Mouse (Mus musculus) hindbrain, embryonic 15.5 days (tissue): ENCODE results near the gene Slc2a9. TPM values are rescaled to one million over a fixed set of nuclear protein-coding genes. Genes with fewer than 3 reads are reported as not detected.

Experiments
- ATAC-seq: fragments of 200-750 bp; cut with Nextera tagmentation; 2 replicates; pipeline ENCODE4 v1.8.0; 2017; ENCODE audit warnings: low read depth, moderate number of reproducible peaks, moderate TSS enrichment; ENCODE audit not compliant: low FRiP score
- H3K27ac ChIP-seq: fragments of 300-500 bp; sonication (generic); replicated peaks from 2 replicates; pipeline ENCODE4 v1.5.1; 2015; ENCODE audit warnings: mild to moderate bottlenecking, inconsistent platforms
- H3K27me3 ChIP-seq: fragments of 300-500 bp; sonication (generic); 2 replicates; pipeline ENCODE4 v1.6.1; 2015; ENCODE audit warnings: control low read depth, inconsistent platforms
- H3K36me3 ChIP-seq: fragments of 300-500 bp; sonication (generic); 2 replicates; pipeline ENCODE4 v1.6.1; 2015; ENCODE audit warnings: control low read depth, inconsistent platforms
- H3K4me1 ChIP-seq: fragments of 300-500 bp; sonication (generic); replicated peaks from 2 replicates; pipeline ENCODE4 v1.6.1; 2015; ENCODE audit warnings: control low read depth, inconsistent platforms
- H3K4me2 ChIP-seq: fragments of 300-500 bp; sonication (generic); 2 replicates; pipeline ENCODE4 v1.6.1; 2015; ENCODE audit warnings: moderate library complexity, mild to moderate bottlenecking, inconsistent platforms
- H3K4me3 ChIP-seq: fragments of 300-500 bp; sonication (generic); 2 replicates; pipeline ENCODE4 v1.5.1; 2015; ENCODE audit warnings: mild to moderate bottlenecking, inconsistent platforms
- H3K9ac ChIP-seq: fragments of 300-500 bp; sonication (generic); 2 replicates; pipeline ENCODE4 v1.6.1; 2015; ENCODE audit warnings: inconsistent platforms
- H3K9me3 ChIP-seq: fragments of 300-500 bp; sonication (generic); 2 replicates; pipeline ENCODE4 v1.6.1; 2016; ENCODE audit warnings: control low read depth, inconsistent platforms
- WGBS: fragments of 180-500 bp; shearing (Covaris S2); methylation state at CpG from one replicate; pipeline ENCODE4 v1.1.7; 2015; 5-methylcytosine and 5-hydroxymethylcytosine counted together
- polyA plus RNA-seq: library from polyadenylated mRNA; unstranded; fragments of >200 nt; fragmentation: Nextera tagmentation; extraction: Ambion mirVana; gene quantifications from 2 replicates; pipeline ENCODE4 v1.2.1, GENCODE M21; 2015

Slc2a9 gene
- polyA plus RNA-seq, 1 experiment from 2014 or later: 0.49 TPM

- 93% methylated on average over 7 of the region's 8 CpGs for WGBS
- H3K4me1 ChIP-seq: no peaks in the 10 kb centered on the region
These were observed 53.3 kb downstream of the Slc2a9 start for GRCm38 (mm10) chr5:38449607-38450006.

GRCm38 (mm10) chr5:38448121-38448520 is 54.8 kb downstream of the Slc2a9 start:
- H3K4me2 ChIP-seq: no peak overlapping the region
- H3K27ac ChIP-seq: no peak overlapping the region
- ATAC-seq: no peak
- no peaks in the 10 kb centered on the region for H3K27me3 ChIP-seq
- no peaks in the 10 kb centered on the region for H3K4me1 ChIP-seq
- no peak overlapping the region for H3K9ac ChIP-seq
- no peaks in the 10 kb centered on the region for H3K36me3 ChIP-seq
- no peaks in the 10 kb centered on the region for H3K9me3 ChIP-seq
- WGBS: 83% methylated on average over 3 of the region's 3 CpGs
- H3K4me3 ChIP-seq: no peak overlapping the region

More at GRCm38 (mm10) chr5:38449607-38450006, 53.3 kb downstream of the Slc2a9 start:
- Histone ChIP-seq H3K36me3 (no peaks in the 10 kb centered on the region), H3K4me2 (no peak overlapping the region), H3K9ac (no peak overlapping the region), H3K27me3 (no peaks in the 10 kb centered on the region), H3K9me3 (no peaks in the 10 kb centered on the region), H3K4me3 (no peak overlapping the region), H3K27ac (no peak overlapping the region)
- no peak for ATAC-seq

DNA sequence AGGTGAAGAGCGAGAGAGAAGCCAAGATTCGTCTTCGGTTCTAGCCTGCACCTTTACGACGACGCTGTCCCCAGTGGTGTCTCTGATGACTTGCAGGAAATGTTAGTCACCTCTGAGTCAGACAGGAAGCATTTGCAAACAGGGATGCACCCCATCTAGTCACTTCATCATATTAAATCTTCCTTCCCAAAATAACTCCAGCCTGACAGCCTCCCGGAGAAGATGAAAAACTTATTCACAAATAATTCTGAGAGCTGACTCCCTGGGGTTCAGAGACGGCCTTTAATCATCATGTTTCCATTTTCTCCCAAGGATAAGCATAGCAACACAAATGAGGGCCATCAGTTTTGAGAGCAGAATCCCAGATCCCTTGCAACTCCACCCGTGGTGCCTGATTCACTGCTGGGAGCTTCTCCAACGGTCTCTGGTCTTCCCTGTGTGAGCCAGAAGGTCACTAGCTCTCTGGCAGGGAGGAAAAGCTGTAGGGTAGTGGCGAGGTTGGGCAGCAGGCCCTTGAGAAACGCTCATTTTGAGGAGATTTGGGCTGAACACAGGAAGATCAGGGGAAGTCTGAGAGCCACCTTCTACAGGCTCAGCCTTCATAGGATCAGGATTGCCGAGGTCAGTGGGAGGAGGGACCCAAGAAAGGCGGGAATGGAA is 56.5 kb downstream of the Slc2a9 start:
- no peaks in the 10 kb centered on the region for H3K9me3 ChIP-seq
- no peak for ATAC-seq
- H3K4me2 ChIP-seq: no peak overlapping the region
- 0 out of 2 replicates have a peak overlapping the region, but pooled peaks have one; percentile 8 for H3K27ac ChIP-seq
- no peak overlapping the region for H3K4me3 ChIP-seq
- H3K4me1 ChIP-seq: no peaks in the 10 kb centered on the region; the same call in 1 of the 2 replicates
- H3K9ac ChIP-seq: no peak overlapping the region
- WGBS: 67% methylated on average over 14 of the region's 14 CpGs
- H3K36me3 ChIP-seq: no peaks in the 10 kb centered on the region
- no peaks in the 10 kb centered on the region for H3K27me3 ChIP-seq

- ATAC-seq: peak; percentile 11; the same call in 1 of the 2 replicates
These were observed 61.7 kb downstream of the Slc2a9 start for GRCm38 (mm10) chr5:38441088-38441839.

DNA sequence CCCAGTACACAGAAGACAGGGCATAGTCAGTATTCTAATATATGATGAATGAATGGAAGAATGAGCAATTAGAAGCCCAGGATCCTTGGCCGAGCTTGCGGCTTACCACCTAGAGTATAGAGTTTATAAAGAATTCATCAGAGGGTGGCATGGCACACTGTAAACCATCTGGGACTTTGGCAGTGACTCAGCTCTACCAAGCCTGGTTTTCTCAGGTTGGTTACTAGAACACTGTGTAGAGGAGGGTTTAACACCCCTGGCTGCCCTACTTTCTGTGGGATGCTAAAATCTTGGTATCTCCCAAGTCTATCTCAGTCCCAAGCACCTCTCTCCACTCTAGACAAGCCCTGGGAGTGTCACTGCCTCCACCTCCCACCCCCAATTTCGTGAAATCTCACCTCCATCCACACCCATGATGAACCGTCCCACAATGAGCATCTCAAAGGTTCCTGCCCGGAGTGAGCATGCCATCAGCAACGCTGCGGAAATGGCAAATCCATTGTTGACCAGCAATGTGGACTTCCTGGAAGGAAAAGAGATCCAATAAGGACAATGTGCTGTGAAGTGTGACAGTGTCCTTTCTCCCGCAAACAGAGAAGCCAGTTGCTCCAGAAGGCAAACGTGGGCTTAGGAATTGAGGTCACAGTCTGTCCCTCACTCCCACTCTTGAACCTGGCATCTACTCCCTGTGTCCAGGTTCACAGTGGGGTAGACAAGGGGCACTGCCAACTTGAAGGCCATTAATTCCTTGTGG is 62.5 kb downstream of the Slc2a9 start:
- no peak overlapping the region for H3K27ac ChIP-seq
- H3K9me3 ChIP-seq: no peaks in the 10 kb centered on the region
- no peaks in the 10 kb centered on the region for H3K36me3 ChIP-seq
- ATAC-seq: no peak
- H3K4me2 ChIP-seq: no peak overlapping the region
- no peaks in the 10 kb centered on the region for H3K27me3 ChIP-seq
- no peak overlapping the region for H3K4me3 ChIP-seq
- no peaks in the 10 kb centered on the region; the same call in 1 of the 2 replicates for H3K4me1 ChIP-seq
- no peak overlapping the region for H3K9ac ChIP-seq
- 83% methylated on average over 9 of the region's 9 CpGs for WGBS

More at GRCm38 (mm10) chr5:38441088-38441839, 61.7 kb downstream of the Slc2a9 start:
- Histone ChIP-seq H3K4me3 (no peak overlapping the region), H3K27me3 (no peaks in the 10 kb centered on the region), H3K9ac (no peak overlapping the region), H3K4me2 (no peak overlapping the region), H3K4me1 (no peaks in the 10 kb centered on the region; the same call in 1 of the 2 replicates), H3K27ac (no peak overlapping the region), H3K36me3 (no peaks in the 10 kb centered on the region), H3K9me3 (no peaks in the 10 kb centered on the region)
- 66% methylated on average over 10 of the region's 10 CpGs for WGBS

- no peak overlapping the region for H3K4me2 ChIP-seq
- no peak overlapping the region for H3K4me3 ChIP-seq
- no peak overlapping the region for H3K9ac ChIP-seq
- no peak overlapping the region for H3K27ac ChIP-seq
- no peaks in the 10 kb centered on the region; the same call in 1 of the 2 replicates for H3K4me1 ChIP-seq
- WGBS: 90% methylated on average over 11 of the region's 11 CpGs
- no peak for ATAC-seq
- H3K36me3 ChIP-seq: no peaks in the 10 kb centered on the region
- H3K9me3 ChIP-seq: no peaks in the 10 kb centered on the region
- H3K27me3 ChIP-seq: no peaks in the 10 kb centered on the region
These were observed 66.3 kb downstream of the Slc2a9 start for GRCm38 (mm10) chr5:38436681-38437080.

GRCm38 (mm10) chr5:38434875-38435274 is 68.1 kb downstream of the Slc2a9 start:
- Histone ChIP-seq H3K36me3 (no peaks in the 10 kb centered on the region), H3K4me3 (no peak overlapping the region), H3K27ac (no peak overlapping the region), H3K4me2 (no peak overlapping the region), H3K9me3 (no peaks in the 10 kb centered on the region), H3K9ac (no peak overlapping the region), H3K27me3 (no peaks in the 10 kb centered on the region), H3K4me1 (no peaks in the 10 kb centered on the region)
- WGBS: 75% methylated on average over 3 of the region's 3 CpGs
- 0 out of 2 replicates have a peak, but pooled peaks have one; percentile 23 for ATAC-seq

GRCm38 (mm10) chr5:38431201-38431600 is 71.7 kb downstream of the Slc2a9 start:
- WGBS: 88% methylated on average over 7 of the region's 7 CpGs
- ATAC-seq: no peak

DNA sequence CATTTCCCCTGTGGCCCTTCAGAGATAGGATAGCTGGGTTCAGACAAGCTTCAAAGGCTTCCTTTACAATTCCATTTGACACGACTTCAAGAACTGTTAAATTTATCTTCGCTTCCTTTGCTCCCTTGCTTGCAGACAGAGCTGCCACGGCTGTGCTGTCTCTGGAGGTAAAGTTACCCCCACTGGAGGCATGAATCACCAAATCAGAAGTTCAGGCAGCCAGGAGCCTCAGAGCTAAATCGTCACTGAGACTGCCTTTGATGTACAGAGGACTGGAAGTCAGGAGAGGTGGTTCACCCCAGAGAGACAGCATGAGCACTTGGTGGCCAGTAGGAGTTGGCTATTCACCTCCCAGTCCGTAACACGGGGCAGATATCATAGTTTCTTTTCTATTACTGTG is 73.8 kb downstream of the Slc2a9 start:
- H3K9me3 ChIP-seq: no peaks in the 10 kb centered on the region
- H3K27me3 ChIP-seq: no peaks in the 10 kb centered on the region
- 75% methylated on average over 6 of the region's 6 CpGs for WGBS
- no peak overlapping the region for H3K4me2 ChIP-seq
- no peaks in the 10 kb centered on the region for H3K36me3 ChIP-seq
- no peak overlapping the region for H3K27ac ChIP-seq
- H3K4me1 ChIP-seq: no peaks in the 10 kb centered on the region
- no peak overlapping the region for H3K9ac ChIP-seq
- no peak overlapping the region for H3K4me3 ChIP-seq
- no peak for ATAC-seq

More at GRCm38 (mm10) chr5:38431201-38431600, 71.7 kb downstream of the Slc2a9 start:
- Histone ChIP-seq H3K9ac (no peak overlapping the region), H3K27me3 (no peaks in the 10 kb centered on the region), H3K36me3 (no peaks in the 10 kb centered on the region), H3K9me3 (no peaks in the 10 kb centered on the region), H3K4me2 (no peak overlapping the region), H3K4me3 (no peak overlapping the region), H3K27ac (no peak overlapping the region), H3K4me1 (no peaks in the 10 kb centered on the region)

DNA sequence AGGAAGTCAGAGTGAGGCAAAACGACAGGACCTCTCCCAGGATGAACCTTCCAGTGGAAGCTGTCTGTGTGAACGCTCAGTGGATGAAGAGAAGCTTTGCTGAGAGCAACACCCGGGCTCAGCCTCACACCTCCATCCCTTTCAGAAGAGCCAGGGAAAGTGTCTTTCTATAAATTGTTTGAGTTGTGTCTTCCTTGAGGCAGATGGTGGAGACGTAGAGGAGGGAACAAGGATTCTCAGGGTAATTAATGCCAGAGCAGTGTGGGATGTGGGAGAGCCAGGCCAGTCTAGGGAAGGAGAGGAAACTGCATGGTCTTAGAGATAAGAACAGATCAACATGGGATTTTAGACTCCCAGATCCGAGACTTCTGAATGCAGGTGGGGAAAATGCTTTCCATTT is 75.2 kb downstream of the Slc2a9 start:
- H3K4me1 ChIP-seq: no peaks in the 10 kb centered on the region
- H3K9me3 ChIP-seq: no peaks in the 10 kb centered on the region
- H3K9ac ChIP-seq: no peak overlapping the region
- 76% methylated on average over 5 of the region's 5 CpGs for WGBS
- H3K27me3 ChIP-seq: no peaks in the 10 kb centered on the region
- no peak overlapping the region for H3K27ac ChIP-seq
- H3K4me2 ChIP-seq: no peak overlapping the region
- no peaks in the 10 kb centered on the region for H3K36me3 ChIP-seq
- H3K4me3 ChIP-seq: no peak overlapping the region
- ATAC-seq: no peak

DNA sequence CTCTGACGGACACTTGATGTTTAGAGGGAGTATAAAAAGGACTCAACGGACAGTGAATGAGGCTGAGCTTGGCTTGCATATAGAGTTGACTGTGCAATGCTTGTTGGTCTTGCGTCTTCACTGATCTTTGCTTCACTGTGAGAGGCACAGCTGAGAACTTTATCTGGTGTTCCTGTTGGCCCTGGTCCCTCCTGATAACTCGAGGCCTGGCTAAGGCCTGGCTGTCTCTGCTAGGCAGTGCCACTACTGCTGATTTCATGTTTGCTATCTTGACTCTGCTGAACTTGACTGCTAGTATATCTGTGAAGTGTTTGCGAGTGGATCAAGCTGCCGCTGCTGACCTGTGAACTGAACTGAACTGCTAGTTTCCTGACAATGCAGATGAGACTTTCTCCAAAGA is 77.4 kb downstream of the Slc2a9 start:
- H3K9ac ChIP-seq: no peak overlapping the region
- H3K4me2 ChIP-seq: no peak overlapping the region
- no peaks in the 10 kb centered on the region for H3K27me3 ChIP-seq
- no peaks in the 10 kb centered on the region for H3K9me3 ChIP-seq
- WGBS: 92% methylated on average over 6 of the region's 6 CpGs
- no peaks in the 10 kb centered on the region for H3K36me3 ChIP-seq
- no peak overlapping the region for H3K27ac ChIP-seq
- no peak for ATAC-seq
- H3K4me1 ChIP-seq: no peaks in the 10 kb centered on the region
- H3K4me3 ChIP-seq: no peak overlapping the region

DNA sequence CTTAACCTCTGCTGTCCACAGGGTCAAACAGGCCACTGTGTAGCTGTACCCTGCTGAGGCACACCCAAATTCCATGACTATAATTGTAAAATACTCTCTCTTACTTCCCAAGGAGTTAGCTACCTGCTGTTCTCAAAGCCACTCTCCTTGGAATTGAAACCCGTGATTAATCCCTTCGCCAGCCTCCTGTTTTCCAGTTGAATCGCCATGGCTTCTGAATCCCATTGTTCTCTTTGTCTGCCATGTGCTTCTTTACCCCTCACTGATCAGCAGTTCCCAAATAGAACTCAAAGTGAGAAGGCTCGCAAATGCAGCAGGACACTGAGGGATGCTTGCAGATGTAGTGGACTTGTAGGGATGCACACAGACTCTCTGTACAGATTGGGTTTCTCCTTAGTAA is 80.5 kb downstream of the Slc2a9 start:
- no peak for ATAC-seq
- Histone ChIP-seq H3K9ac (no peak overlapping the region), H3K27ac (no peak overlapping the region), H3K4me1 (no peaks in the 10 kb centered on the region), H3K27me3 (no peaks in the 10 kb centered on the region), H3K9me3 (no peaks in the 10 kb centered on the region), H3K4me3 (no peak overlapping the region), H3K4me2 (no peak overlapping the region), H3K36me3 (no peaks in the 10 kb centered on the region)
- 13% methylated on average over 4 of the region's 4 CpGs for WGBS
